Mouse (Mus musculus) adrenal gland, adult 18-20 months (tissue): Measurements from ENCODE around the gene Zic4. TPM values are rescaled to one million over a fixed set of nuclear protein-coding genes. Genes with fewer than 3 reads are reported as not detected.

Experiments
- DNase-seq, 2 experiments: peaks; one replicate each; pipeline ENCODE4 v3.0.0; 2021 to 2022; ENCODE audit warnings: low spot score in 2 of 2
- total RNA-seq, 2 experiments: library from RNA; stranded (reverse); gene quantifications; 1 replicate in 1 of 2; 2 replicates in 1 of 2; pipeline ENCODE4 v1.2.3; 2021

The Zic4 gene
- total RNA-seq, 2 experiments from 2014 or later, result not detected

DNA sequence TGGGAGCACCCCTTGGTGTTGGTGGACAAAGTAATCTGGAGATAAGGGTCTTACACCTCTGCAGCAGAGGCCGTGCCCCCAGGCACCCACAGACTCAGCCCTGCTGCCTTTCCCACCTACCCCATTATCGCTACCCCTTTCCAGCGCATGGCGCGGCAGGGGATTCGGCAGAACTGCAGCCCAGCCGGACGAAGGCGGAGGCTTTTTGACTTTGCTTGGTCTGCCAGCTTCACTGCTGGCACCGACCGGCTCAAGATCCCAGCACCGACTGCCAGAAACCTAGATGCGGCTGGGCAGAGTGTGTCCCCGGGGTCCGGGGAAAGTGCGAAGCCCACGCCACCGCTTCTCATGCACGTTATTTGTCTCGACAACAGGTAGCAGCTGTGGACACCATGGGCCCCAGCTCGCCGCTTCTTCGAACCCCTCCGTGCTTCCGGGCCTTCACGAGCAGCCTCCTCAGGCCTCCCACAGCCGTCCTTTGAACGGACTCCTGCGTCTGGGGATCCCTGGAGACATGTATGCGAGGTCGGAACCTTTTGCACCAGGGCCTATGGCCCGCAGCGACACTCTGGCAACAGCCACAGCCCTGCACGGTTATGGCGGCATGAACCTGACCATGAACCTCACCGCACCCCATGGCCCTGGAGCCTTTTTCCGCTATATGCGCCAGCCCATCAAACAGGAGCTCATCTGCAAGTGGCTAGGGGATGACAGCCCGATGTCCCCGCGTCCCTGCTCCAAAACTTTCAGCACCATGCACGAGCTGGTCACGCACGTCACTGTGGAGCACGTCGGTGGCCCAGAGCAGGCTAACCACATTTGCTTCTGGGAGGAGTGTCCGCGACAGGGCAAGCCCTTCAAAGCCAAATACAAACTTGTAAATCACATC is 16.4 kb downstream of the Zic4 start:
- no peak for DNase-seq

DNA sequence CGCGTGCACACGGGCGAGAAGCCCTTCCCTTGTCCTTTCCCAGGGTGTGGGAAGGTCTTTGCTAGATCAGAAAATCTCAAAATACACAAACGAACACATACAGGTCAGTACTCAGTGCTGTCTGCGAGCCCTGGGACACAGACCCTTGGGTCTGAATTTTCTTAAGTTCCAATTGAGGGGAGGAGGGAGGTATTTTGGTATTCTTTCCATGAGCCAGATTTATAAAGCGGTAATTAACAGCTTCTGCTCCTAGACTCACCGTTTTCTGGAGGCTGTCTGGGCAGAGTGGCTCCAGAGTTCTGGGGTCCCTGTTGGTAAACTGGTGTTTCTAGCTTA is 17.1 kb downstream of the Zic4 start:
- DNase-seq, result no peak

DNA sequence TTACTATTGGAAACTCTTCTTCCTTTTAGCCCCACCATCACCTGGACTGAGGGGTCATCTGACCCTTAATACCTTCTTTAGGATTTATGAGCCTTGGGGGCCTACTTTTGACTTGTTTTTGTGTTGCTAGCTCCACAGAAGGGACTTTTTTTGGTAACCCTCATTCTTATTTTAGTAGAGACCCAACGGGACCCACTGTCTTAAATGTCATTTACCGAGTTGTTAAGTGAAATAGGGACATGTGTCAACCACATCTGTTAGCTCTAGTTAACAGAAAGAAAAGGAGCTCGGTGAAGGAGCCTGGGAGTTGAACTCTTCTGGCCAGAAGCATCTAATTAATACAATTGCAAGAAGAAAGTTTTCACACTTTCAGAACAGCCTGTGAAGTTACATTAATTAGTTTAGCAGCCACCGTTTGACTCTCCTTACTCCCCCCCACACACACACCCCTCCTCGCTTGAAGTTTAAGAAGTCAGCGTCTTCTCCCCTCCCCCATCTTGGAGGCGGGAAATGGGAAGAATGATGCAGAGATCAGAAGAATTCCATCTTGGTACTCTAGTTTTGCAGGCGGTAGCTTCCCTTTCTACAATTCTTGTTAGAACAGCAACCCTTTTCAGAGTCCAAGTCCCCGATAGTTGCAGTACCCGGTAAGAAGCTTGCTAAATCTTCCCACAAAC is 17.7 kb downstream of the Zic4 start:
- DNase-seq, result no peak

DNA sequence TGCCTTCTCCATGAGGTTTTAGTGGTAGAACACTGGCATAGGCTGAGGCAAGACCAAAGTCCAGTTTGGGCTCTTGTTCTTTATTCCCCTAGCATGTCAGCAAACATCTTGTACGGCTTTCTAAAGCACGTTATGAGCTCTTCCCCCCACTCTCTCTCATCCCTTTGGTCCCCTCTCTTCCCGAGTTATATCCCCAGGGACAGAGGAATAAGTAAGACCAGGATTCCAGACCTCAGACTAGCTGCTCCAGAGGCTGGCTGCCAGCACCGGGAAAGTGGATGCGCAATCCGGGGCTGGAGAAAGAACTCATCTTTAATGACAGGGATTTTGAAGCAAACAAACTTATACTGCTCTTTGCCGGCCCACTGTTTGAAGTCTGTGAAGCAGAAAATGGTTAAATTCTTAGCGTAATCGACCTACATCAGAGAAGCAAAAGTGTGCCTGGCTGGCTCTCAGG is 18.3 kb downstream of the Zic4 start:
- no peak for DNase-seq

DNA sequence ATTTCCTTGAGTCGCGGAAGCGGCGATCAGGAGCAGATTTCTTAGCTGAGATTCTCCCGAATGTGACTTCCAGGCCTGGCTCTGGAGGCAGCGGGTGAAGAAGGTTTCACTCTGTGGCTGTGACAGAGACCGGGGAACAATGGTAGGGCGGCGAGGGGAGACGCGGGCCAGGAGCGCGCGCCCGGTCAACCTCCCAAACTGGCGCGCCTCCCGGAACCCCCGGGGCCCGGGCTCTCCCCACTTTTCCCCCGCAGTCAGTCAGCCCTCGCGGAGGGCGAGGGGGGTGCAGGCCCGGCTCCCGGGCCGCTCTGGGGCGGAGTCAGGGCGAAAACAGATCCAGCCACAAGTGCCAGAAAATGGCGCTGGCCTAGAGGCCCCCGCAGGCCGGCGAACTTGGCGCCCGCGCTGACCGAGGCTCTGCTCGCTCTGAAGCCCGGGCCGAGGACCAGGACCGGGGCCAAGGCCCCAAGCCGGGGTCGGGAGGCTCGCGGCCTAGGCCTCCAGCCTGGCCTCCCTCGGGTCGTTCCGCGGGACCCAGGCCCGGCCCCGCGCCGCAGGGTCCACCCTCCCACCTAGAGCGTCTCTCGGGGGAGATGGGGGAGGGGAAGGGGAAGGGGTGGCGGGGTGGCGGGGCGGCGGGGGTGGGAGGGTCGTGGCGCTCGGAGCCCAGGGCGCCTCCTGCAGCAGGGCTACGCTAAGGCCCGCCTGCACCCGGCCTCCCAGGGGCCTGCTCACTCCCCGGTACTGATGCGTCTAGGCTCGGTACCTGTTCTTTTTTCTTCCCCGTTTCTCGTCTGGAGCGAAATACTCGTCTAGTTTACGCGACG is 19.3 kb downstream of the Zic4 start:
- DNase-seq, result peak in 1 of 2 experiments; percentile 20

DNA sequence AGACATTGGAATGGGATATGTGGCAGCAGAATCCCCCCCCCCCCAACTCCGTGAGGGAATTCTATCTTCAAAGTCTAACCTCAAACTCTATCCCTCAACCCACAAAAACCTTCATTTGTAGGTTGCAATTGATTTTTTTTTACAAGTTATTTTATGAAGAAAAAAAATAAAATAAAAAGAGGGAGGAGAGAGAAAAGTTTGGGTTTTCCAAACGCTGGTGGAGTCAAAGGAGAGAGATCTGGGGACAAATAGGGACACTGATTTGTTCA is 19.8 kb downstream of the Zic4 start:
- no peak for DNase-seq

DNA sequence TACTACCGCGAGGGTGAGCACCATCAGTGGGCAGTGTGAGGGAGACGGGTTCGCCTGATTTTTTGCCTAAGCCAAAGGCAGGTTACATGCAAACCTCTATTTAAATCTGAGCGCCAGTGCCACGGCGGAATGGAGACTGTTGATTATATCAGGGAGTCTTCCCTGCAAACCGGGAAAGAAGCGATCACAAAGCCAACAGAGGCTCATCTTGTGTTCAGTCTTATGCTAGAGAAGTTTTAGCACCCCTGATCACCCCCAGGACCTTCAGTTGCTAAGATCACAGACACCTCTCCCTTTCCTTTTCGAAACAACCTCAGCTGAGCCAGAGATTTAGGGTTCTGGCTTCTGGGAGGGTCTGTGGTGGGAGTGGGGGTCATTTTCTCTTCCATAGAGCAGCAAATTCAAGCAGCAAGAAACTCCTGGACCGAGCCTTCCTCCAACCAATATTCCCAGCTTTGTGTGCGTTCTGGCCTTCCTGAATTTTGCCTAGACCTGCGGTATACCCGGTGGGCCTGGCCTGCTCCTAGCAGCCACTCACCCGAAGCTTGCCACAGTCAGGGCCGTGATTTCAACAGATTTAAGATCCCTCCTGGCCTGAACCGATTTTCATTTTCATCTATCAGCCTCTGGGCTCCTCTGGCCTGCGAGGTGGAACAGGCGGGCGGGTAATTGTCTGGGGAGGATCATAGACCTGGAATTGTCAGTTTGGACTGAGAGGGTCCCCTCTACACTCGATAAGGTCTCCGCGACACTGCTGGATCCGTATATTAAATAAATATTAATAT is 20.4 kb downstream of the Zic4 start:
- no peak for DNase-seq

DNA sequence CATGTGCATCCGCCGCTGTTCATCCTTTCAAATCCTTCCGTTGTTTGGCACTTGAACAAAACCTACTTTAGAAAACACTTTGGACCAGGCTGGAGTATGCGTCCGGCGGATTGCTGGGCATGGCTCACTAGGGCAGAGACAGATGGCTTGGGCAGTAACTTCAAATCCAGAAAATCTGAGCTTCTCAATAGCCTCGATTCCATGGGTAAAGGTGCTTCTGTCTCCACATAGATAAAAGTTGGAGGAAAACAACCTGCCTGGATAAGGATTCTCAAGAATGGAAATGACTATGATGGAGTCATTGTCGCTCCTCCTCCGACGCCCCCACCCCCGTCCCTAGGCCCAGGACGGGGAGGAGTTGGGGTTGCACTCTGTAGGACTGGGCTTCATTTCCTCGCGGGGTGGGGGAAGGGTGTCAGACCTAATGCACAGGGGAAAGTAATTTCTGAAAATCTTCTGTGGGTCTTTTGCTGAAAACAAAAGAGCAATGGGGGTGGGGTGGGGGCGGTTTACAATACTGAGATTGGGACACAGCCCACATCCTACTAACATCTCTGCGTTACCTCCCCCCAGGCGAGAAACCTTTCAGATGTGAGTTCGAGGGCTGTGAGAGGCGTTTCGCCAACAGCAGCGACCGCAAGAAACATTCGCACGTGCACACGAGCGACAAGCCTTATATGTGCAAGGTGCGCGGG is 21.4 kb downstream of the Zic4 start:
- DNase-seq, result no peak

DNA sequence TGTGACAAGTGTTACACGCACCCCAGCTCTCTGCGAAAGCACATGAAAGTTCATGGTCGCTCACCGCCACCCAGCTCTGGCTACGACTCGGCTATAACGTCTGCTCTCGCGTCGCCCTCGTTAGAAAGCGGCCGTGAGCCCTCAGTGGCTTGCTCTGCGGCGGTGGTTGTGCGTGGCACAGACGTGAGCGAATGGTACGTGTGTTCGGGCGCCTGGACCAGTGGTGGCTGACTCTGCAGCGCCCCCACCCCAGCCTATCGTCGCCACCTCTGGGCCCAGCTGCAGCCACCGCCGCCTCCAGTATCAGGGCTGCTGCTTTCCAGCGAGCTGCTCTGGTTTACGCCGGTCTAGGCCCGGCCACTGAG is 21.9 kb downstream of the Zic4 start:
- DNase-seq, result no peak

DNA sequence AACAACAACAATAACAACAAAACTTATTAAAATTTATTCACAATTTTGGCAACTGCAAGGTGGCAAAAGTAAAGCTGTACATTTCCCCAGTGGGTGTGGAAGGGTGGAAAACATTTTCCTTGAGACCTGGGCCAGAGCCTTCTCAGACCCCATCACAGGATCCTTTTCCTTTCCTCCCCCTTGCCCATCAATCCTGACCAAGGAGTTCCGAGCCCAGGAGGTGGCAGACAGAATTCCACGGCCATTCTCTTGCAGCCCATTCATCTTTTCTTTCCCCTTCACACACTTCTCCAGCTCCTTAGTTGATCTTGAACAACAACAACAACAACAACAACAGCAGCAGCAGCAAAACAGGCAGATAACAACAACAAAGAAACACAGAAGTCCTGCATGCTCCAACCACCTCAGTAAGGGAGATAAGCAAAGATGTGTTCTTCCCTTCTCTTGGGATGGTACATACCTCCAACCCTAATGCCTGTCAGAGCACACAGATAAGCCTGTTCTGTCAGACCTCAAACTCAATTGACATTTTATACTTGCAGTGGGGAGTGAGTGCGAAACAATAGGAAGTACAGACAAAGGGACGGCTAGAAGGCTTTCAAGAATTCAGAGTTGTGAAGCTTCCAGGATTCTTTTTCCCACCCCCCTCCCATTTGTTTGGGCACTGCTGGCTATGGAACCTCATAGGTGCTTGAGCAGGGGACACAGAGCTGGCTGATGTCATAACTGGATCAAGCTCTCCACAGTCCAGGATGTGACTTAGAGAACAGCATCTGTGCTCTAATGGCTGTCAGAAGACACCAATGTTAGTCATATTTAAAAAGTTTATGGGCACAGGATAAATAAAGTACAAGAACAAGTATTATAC is 22.7 kb downstream of the Zic4 start:
- DNase-seq, result no peak

DNA sequence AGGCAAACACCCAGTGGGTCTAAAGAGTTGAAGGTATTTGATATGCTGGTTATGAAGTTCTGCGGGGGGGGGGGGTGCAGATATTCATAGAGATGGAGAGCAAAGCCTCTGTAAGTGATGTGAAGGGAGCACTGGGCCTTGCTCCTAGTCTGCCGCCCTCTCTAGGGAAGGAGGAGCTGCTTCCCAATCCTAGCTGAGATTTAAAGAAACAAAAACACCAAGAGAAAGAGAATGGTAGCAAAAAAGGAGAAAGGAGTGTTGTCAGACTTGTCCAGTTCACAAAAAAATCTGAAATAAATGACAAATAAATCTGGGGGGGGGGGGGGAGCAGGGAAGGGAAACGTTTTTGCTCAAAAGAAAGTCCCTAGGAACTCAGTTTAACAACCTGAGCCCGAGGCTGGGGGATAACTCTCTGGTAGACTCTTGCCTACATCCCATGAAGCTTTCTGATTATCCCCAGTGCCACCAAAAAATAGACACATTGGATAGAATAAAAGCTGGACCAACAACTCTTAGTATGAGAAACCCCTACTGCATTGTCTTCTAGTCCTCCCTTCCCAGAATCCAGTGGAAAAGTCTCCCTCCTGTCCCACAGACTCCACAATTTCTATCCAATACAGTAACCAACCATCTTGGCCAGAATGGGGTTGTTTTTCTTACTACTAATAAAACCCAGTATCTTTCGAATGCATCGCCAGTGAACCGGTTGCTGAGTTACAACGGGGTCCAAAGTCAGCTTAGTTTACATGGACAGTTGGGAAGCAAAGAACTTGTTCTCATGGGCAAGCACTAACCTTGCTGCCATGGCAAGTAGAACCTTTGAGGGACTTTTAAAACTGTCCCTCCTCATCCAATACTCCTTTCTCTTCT is 23.6 kb downstream of the Zic4 start:
- no peak for DNase-seq

DNA sequence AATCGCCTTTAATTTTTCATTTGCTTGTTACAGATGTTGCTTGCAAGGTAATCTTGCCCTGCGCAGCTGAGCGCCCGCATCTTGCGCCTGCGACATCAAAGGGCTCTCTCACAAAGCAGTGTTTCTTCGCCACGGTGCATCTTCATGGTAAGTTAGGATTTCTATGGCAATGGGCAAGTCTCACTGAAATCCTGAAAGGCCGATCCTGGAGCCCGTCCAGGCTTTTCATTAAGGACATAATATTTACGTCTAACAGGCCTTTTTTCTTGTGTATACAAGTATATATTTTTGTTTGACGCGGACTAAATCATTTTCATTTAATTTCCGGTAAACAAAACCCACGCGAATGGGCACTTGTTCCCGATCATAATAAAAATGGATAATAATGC is 24.3 kb downstream of the Zic4 start:
- DNase-seq, result no peak

DNA sequence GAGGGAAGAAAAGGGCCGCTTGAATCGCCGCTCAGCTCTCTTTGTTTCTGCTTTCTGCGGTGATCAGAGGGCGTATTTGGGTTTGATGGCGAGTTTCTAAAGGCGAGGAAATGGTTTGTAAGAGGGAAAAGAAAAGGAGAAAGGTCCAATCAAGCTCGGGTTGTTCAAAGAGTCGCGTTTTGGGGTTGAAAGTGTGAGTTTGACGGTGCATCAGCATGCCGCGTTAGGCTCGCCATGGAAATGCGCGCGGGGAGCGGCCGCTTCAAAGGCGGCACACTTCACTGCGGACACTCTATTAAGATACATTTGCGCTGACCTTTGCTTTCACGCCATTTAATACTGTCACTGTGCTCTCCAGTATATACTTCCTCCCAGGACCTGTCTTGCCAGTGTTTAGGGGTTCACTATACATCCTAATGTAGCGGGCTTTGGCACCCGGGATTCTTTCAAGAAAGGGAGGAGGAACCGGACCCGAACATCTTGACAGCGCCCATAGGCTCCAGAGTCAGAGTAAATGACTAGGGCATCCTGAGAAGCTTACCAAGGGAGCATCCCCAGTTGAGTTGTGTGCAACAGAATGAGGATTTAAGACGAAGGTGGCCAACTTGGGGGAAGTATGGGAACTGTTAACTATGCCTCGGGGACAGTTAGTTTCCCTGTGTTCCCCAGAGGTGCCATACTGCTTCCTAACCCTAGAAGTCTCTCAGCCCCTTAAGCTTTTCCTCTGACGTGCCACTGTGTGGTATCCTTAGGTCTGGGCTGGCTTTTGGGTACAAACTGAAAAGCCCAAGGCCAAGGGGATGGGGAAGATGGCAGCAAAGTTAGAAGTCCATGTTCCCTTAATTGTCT is 24.9 kb downstream of the Zic4 start:
- no peak for DNase-seq

DNA sequence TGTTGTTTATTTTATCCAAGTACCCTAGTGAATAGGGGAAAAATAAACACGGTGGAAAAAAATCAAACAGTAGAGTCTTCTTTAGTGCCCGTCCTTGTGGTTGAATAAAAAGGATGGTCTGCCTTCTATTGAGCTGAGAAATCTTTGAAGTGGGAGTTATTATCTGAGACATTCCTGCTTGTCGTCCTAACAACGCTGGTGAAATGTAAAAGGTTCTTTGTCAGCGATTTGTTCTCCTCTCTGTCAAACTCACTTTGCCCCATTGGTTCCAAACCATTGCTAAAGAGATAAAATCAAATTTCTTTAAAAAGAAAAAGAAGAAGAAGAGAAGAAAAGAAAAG is 25.5 kb downstream of the Zic4 start:
- DNase-seq, result no peak

DNA sequence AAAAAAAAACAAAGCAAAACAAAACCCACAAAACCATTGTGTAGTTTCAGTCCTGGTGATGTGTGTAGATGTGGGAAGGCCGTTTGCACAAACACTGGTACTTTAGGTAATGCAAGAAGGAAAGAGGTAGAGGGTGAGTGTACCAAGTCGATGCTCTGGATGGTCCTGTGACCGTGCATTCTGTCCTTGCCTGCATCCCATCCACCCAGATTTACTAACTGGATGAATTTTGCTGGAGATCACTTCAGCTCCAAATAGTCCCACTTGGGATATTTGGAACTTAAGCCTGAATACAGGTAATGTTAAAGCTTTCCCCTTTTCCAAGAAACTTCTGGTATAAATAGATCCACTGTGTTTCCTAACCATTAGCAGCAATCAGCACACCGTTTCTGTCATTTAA is 26.0 kb downstream of the Zic4 start:
- DNase-seq, result no peak

DNA sequence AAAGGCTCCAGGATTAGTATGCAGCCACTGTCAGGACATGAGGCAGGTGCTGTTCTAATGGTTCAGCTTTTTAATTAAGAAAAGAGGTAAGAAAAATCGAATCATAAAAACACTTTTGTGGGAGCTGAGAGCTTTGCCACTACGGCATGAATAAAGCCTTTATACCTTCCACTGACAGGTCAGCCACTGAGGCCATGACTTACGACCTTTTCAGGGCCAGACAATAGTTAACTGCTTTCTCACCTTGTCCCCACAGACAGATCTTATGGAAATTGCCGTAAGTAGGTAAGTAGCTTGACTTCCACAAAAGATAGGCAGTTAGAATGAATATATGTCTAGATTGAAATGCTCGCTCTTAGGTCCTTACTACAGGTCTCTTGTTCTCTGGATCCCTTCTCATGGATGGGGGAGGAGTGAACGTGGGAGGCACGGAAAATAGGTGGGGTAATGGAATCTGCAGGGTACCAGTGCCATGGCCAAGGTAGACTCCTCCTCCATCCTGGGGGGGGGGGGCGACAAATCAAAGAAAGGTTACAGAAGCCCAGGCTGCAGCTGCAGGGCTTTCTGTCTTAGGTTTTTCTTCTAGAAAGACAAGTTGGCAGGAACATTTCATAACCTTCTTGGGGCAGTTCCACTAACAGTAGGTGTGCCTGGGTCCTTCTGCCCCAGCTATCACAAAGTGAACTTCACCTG is 31.3 kb downstream of the Zic4 start:
- no peak for DNase-seq

DNA sequence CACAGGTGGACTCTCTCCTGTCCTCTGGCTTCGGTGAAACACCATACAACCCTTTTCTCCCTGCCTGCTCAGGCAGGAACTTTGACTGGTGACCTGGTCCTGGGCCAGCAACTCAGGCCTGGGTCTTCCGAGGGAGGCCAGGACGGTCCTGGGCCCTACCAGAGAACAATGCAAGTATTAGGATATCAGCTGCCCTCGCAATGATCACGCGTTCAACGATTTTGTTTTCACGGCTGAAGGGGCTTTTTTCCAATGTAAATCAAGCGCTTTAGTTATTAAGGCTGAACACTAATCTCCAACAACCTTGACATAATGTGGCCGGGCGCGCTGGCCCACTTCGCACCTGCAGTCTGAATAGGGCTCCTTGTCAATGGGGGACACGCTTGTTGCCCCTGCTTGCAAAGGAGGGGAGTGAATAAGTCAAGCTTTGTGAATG is 32.0 kb downstream of the Zic4 start:
- no peak for DNase-seq
